In the genomic region with DNA sequence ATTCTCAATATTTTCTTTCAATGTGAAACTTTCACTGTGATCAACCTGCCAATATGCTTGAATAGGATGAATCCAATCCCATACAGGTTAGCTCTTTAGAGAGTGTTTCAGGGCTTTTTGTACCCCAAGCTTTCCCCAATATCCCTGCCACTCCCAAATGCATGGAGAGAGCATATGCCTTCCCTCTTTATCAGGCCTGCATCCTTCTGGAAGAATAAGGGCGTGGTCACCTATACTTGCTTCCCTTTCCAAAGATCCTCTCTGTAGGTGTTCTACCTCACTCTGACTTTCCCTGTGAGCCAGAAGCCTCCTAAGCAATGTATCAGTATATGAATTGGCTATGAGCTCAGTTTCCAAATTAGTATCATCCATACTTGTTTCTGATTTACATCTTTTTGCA, we compare ENCODE assay signal across 19 mouse cellular contexts.
"Had no signal": no experiment of that assay in that cellular context is flagged by ENCODE, and none has a peak within 500 bp of the region (broad histone marks: within the 10 kb centered on the region; RNA-seq: fewer than 3 reads in every experiment).

No protein-coding gene starts in this region.

- H3K9me3 ChIP-seq: limb, embryonic 12.5 days; liver, embryonic 13.5 days; lung, embryonic 15.5 days; megakaryocyte, embryonic 14.5 days; neural tube, embryonic 15.5 days had no signal

- H3K4me3 ChIP-seq: limb, embryonic 12.5 days; liver, embryonic 13.5 days; lung, embryonic 15.5 days; megakaryocyte, embryonic 14.5 days; myocyte; neural tube, embryonic 15.5 days had no signal

- ATAC-seq: liver, postnatal 0 days; midbrain, embryonic 16.5 days had no signal

- DNase-seq: kidney, postnatal 36 days; layer of hippocampus, adult 9-11 months; layer of hippocampus, postnatal 36 days; liver; liver, embryonic 13.5 days; liver, postnatal 0 days; lung, postnatal 14 days; right cerebral cortex, adult 18-20 months; right cerebral cortex, postnatal 25 days; thymus, postnatal 4 days had no signal

- H3K27me3 ChIP-seq: limb, embryonic 12.5 days; liver, embryonic 13.5 days; lung, embryonic 15.5 days; megakaryocyte, embryonic 14.5 days; neural tube, embryonic 15.5 days had no signal

- H3K4me1 ChIP-seq: limb, embryonic 12.5 days; liver, embryonic 13.5 days; lung, embryonic 15.5 days; megakaryocyte, embryonic 14.5 days; neural tube, embryonic 15.5 days had no signal

- H3K4me2 ChIP-seq: limb, embryonic 12.5 days; liver, embryonic 13.5 days; lung, embryonic 15.5 days; midbrain, embryonic 11.5 days; neural tube, embryonic 15.5 days had no signal

- H3K36me3 ChIP-seq: limb, embryonic 12.5 days; liver, embryonic 13.5 days; lung, embryonic 15.5 days; neural tube, embryonic 15.5 days had no signal

- H3K9ac ChIP-seq: limb, embryonic 12.5 days; liver, embryonic 13.5 days; liver, postnatal 0 days; lung, embryonic 15.5 days; neural tube, embryonic 15.5 days had no signal

- H3K27ac ChIP-seq: kidney, postnatal 0 days; limb, embryonic 12.5 days; liver, embryonic 13.5 days; lung, embryonic 15.5 days; macrophage; neural tube, embryonic 15.5 days had no signal
